Mouse (Mus musculus): ENCODE measurements around the gene Arih1. TPM values are rescaled to one million over a fixed set of nuclear protein-coding genes. Genes with fewer than 3 reads are reported as not detected.
"Not testable (repeated sequence)": the region's sequence is repeated elsewhere in the genome, so short reads cannot be mapped to it uniquely, and the experiment has no call there.

The Arih1 gene
- total RNA-seq, 4 experiments from 2014 or later = 107 to 144 (median 120) TPM

GRCm38 (mm10) chr9:59458416-59458815 lies 28.0 kb downstream of the Arih1 start:
- no peak for DNase-seq

GRCm38 (mm10) chr9:59457671-59458070 lies 28.7 kb downstream of the Arih1 start:
- no peak for DNase-seq

DNA sequence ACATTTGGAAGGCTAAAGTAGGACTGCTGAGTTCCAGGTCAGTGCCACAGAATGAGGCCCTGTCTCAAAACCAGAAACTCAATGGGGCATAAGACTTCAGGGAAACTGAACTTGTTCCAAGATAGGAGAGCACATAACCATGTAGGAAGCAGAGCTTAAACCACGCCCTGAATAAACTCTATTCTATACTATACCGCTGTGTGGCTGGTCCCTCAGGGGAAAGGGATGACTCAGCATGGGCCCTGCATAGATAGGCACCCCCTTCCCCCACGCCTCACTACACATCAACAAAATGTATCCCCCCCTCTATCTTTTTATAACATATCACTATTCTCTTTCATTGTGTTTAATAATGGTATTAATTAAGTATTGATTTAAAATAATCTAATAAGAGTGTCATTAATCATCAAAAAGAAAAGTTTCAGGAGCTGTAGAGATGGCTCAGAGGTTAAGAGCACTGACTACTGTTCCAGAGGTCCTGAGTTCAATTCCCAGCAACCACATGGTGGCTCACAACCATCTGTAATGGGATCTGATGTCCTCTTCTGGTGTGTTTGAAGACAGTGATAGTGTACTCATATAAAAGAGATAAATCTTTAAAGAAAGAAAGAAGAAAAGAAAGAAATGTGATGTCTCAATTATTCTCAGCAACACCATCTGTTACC lies 30.9 kb downstream of the Arih1 start:
- DNase-seq = no peak

DNA sequence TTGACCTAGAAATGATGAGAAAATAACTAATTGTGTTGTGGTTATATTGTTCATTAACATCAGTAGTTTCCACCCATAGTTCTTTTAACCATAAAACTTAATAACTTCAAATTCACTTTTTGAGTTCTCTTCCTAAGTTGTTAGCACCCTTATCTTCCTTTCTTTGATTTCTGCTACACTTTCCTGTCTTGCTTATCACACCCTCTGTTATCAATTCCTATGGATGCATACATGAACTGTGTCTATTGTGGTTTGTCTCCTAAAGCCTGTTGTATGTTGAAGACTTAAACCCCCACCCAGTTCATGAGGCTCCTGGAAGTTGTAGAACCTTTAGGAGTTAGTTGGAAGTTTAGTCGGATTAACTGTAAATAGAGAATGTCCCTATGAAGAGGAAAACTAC lies 52.7 kb downstream of the Arih1 start:
- no peak for DNase-seq

DNA sequence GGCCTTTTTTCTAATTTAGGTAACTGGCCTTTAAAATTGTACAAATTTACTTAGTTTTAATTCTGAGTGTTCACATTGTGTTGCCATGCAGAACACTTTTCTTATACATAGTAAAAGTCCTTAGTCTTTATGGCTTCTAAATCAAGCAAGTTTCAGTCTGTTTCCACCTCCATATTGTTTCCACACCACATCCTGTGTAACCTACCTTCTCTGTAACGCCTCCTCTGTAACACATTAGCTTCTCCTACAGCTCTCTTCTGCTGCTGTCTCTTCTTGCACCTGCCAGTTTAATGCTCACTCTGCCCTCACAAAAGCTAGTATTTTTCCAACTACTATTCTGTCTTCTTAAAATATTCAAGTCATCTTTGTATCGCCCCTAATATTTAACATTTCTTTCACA lies 54.8 kb downstream of the Arih1 start:
- no peak for DNase-seq

DNA sequence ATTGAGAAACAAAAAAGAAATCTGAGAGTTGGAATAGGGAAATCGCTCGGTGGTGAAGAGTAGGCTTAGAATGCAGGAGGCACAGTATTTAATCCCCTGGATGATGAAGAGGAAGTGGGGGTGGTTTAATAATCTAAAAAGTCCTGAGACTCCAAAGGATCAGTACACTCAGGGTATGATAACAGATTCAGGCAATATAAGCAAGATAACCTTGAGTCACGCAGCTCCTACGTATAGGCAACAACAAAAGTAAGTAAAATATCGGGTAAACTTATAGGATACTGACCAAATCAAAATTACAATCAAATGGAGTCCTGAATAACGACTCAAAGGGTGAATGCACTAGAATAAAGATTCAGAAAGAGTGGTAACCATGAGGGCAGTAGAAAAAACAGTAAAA lies 65.9 kb downstream of the Arih1 start:
- no peak for DNase-seq

DNA sequence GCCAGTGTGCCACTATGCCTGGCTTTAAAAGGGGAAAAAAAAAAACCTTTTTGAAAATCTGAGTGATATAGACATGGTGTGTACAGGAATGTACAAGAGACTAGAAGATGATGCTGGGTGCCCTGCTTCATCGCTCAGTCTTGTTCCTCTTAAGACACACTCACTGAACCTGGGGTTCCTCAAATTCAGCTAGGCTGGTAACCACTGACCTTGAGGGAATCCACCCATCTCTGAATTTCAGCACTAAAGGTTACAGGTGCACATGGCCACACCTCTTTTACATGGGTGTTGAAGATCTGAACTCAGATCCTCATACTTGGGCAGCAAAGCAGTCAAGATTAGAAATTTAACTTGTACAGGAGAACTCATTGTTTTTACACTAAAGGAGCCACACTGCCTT lies 79.1 kb downstream of the Arih1 start:
- no peak for DNase-seq

DNA sequence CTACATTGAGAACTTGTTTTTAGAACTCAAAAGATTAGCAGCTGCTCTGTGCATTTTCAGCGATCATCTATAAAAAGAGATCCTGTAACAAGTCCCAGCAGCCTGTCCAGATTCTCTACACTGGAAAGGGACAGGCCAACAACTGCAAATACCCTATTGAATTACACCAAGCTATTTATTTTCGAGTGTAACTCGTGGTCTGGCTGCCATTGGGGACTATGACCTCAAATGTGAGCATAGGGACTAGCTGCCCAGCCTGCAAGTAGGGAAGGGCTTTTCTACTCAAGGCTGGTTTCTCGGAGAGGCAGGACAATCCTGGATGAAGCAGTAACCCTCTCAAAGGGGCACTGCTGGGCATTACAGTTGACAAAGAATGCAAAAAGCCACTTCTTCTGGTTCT lies 97.3 kb downstream of the Arih1 start:
- no peak for DNase-seq

DNA sequence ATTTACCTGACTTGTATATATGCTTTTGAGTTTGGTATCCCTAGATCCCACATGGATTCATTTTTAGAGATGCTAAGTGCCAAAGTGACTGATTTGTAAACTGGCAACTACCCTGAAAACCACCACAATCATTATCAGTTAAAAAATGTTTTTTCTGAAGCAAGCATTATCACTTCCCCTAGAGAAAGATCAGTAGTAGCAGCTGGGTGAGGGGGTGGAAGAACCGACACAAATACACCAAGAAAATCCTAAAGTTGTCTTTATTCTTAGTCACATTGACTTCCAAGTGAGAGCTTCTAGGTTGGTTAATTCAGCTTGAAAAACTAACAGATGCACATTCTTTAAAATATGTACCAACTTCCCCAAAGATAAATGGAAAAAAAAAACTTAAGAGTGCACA lies 98.1 kb downstream of the Arih1 start:
- no peak for DNase-seq

DNA sequence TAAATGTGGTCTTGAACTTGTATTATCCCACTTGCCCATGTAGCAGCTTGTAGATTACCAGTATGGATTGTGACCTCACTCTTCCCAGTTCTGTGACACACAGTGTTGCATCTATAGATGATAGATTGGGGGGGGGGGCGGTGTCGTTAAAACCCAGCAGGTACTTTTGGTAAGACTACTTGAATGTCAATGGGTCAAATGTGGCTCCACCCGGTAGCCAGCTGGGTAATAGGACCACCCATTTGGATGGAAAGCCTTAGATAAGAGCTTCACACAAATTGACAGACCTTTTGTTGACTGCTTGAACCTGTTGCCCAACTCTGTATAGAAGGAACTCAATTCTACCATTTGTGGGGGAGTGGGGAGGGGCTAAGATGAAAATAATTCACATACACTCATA lies 99.0 kb downstream of the Arih1 start:
- no peak for DNase-seq

- DNase-seq = no peak
These were observed 110.8 kb downstream of the Arih1 start for GRCm38 (mm10) chr9:59375626-59376025.

DNA sequence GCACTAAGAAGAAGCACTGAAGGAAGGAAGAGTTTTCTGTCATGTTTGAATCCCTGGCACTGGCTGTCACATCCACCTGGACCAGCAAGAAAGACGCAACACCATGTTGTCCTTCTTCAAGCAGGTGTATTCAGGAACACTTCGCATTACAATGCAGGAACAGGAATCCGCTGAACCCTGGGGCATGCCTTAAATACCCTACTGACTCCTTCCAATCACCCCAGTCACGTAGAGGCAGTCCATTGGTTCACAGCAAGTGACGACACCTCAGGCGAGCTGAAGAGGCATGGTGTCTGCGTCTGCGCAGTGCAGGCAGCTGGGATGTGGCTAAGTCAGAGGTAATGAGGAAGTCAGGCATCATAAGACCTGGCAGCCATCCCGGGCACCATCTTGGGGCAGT lies 116.8 kb downstream of the Arih1 start:
- no peak for DNase-seq

- DNase-seq = no peak
These were observed 117.2 kb downstream of the Arih1 start for GRCm38 (mm10) chr9:59369220-59369619.

GRCm38 (mm10) chr9:59360487-59360886 lies 125.9 kb downstream of the Arih1 start:
- not testable (repeated sequence) for DNase-seq

DNA sequence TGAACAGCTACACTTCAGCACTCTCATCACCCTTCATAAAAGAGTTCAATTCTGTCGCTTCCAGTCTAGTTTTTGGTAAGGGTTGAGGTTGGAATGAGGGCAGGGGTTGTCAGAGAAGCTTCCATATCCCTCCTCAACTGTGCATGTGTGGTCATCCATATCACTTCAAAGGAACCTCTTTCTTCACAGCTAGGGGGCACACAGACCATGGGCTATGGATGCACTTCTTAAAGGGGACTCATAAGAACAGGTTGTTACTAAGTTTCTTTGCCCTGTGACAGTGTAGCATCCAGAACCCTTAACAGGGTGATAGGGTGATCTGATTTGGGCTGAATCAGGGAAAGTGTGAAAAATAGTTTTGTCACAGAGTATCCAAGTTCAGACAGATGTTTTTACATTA lies 128.4 kb downstream of the Arih1 start:
- DNase-seq = not testable (repeated sequence)

DNA sequence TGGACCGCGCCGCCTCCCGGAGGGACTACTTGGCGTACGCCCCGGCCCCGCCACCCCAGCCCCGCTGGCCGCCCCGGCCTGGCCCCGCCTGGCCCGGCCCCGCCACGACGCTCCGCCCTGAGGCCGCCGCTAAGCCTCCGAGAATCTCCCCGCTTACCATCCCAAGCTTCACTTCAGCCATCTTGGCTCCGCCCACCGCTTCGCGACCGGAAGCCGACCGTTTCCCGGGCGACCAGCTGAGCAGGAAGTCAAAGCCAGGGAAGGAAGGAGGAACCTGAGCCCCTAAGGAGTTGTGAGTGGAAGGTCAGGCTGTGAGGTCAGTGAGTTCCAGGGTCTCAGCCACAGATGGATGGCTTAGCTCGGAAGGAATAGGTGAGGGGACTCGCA lies 133.2 kb downstream of the Arih1 start, which contains the start of gene Bbs4:
Gene Bbs4, minus strand, starts transcription at position 256 of the 387 bp plus-strand sequence.
- DNase-seq = peak; percentile 90

DNA sequence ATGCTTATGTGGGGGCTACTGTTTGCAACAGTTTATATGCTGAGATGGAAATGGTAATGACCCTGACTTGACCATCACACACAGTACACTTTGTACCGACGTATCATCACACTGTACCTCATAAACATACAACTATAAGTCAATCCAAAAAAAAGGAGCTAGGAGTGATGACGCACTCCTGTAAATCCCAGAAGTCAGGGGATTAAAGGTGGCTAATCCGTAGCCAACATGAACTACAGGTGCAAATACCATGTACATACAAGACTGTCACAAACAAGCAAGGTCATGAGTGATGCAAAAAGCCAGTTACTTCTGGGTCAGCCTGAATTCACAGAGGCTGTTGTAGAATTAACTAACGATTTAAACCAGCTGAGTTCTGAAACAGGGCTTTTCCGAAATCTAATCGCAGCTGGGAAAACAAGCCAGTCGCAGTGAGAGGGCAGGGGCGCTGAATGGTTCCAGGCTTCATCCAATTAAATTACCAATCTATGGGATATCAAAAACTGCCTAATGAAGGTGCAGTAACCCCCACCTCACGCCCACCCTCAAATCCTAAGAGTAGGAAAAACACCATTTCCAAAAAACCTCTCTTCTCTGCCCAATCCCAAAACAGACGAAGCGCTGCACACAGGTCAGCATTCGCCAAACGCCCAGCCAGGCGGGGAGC lies 133.7 kb downstream of the Arih1 start:
- no peak for DNase-seq

DNA sequence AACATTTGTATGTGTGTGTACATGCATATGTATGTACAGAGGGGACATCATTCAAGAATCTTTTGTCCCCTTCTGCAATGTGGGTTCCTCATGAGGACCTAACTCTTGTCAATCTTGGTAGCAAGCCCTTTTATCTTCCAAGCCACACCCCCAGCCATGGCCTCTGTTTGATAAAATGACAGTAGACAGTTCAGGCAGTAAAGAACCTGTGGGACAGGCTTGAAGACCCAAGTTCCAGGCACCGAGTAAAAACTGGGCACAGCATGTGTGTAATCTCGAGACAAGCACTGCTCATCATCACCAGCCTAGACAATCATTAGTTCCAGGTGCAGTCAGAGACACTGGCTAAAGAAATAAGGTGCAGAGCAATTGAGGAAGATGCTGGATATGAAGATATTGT lies 140.2 kb downstream of the Arih1 start:
- no peak for DNase-seq

DNA sequence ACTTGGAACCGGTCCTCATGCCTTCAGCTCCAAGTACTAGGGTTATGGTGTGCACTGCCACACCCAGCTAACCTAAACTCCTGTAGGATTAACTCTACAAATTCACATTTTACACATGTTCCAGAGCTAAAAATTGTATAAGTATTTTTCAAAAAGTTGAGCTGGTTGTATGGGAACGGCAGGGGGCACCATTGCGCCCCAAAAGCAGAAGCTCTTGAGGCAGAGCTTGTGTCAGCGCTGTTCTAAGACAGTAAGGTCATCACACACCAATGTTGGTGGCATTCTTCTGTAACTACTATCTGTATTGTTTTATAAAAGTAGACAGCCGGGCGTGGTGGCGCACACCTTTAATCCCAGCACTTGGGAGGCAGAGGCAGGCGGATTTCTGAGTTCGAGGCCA lies 146.4 kb downstream of the Arih1 start:
- no peak for DNase-seq

- DNase-seq = no peak
These were observed 147.3 kb downstream of the Arih1 start for GRCm38 (mm10) chr9:59339107-59339506.

GRCm38 (mm10) chr9:59338411-59338810 lies 148.0 kb downstream of the Arih1 start:
- DNase-seq = no peak
